Mouse (Mus musculus) kidney, postnatal 36 days (tissue): Measurements from ENCODE around the gene Ooep.
"Not testable (repeated sequence)": the region's sequence is repeated elsewhere in the genome, so short reads cannot be mapped to it uniquely, and the experiment has no call there.

ENCODE experiments used
- DNase-seq, 2 experiments: peaks; one replicate each; pipeline ENCODE4 v3.0.0; 2021 to 2022; ENCODE audit warnings: mixed read lengths in 2 of 2

Ooep gene

DNA sequence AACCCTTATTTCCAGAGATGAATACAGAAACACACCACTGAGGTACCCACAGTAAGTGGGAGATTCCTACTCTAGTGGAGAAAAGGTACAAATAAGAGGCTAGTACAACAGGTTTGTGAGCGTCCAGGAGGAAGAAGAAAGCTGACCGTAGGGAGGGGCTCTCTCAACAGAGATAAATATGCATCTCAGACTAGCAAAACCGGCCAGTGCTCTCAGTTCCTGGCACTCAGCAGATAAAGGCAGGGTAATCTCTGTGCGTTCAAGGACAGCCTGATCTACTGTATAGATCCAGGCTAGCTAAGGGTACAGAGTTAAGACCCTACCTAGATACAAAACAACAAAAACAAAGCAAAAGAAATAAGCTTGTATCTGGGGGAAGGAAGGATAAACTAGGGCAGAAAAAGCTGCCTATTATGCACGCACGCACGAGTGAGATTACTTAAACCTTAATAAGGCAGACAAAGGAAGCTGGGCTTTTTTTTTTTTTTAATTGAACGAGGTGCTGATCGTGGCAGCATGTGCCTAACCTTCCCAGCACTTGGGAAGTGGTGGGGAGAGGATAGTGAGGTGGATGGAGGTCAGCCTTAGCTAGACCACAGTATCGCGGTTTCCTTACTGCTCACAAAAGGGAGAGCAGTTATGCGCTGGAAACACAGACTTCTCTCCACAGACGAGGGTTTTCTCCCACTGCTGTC, 12.5 kb downstream of the Ooep start:
- DNase-seq: no peak

DNA sequence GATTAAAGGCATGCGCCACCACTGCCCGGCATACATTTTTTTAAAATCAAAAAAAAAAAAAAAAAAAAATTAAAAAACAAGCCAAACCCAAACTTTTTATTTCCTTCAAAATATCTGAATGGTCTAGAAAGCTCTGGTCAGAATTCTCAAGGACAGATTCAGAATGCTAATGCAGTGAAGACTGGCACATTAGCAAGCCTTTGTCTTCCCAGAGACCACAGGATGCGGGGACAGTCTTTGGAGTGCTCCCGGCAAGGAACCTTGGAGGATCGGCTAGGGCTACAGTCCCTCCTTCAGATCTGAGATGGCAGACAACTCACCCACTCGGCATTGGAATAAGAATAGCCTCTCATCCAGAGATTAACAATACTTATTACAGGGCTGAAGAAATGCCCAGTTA, 13.8 kb downstream of the Ooep start:
- no peak for DNase-seq

DNA sequence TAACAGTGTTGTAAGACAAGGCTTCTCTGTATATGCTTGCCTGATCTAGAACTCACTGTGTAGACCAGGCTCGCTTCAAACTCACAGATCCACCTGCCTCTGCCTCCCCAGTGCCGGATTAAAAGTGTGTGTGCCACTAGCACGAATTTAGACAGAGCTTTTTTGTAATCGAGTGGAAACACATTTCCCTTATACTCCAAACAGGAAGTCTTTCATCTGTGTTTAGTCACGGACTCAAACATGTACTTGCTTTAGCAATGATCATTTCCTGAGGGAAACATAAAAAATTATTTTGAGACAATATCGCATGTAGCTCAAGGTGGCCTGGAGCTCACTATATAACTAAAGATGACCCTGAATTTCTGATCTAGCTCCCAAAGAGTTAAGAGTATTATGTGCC, 15.2 kb downstream of the Ooep start:
- DNase-seq: no peak

DNA sequence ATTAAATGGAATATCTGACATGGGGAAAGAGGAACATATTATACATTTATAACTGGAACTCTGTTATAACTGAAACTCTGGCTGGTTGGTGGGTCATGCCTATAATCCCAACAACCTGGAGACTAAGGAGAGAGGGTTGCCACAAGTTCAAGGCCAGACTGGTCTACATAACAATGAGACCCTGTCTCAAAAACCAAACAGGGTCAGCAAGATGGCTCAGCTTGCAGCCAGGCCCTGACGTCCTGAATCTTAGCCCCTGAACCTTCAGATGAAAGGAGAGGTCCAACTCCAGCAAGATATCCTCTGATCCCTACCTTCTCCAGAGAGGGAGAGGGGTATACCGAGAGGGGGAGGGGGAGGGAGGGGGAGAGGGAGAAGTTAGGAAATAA, 18.0 kb downstream of the Ooep start:
- DNase-seq: no peak

DNA sequence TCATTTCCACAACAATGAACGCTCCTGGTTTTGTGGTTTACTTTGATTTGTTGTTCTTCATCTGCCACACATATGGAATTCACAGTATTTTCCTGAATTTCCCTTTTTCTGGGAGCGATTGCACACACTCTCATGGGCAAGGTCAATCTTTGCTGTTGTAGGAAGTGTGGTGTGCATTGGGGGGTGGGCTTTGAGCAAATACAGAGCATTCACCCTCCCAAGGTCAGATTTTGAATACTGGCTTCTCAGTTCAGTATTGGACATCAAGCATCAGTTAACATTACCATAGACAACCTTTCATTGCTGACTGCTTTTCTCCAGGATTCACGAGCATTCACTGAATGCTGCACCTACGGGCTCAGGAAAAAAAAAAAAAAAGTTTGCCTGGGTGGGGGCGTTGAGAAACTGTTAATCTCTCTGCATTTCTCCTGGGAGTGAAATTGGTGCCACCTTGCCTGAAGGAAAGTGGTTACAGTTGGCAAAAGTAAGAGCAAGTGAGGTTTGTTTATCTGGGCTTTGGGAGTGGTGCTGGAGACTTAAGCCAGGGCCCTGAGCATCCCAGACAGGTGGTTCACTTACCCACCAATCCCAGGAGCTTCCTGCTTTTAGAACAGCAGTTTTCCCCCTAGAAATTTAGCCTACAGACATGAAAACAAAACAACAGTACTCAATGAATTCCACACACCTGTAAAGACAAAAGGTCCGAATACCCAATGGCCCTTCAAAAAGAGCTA, 18.6 kb downstream of the Ooep start:
- no peak for DNase-seq

DNA sequence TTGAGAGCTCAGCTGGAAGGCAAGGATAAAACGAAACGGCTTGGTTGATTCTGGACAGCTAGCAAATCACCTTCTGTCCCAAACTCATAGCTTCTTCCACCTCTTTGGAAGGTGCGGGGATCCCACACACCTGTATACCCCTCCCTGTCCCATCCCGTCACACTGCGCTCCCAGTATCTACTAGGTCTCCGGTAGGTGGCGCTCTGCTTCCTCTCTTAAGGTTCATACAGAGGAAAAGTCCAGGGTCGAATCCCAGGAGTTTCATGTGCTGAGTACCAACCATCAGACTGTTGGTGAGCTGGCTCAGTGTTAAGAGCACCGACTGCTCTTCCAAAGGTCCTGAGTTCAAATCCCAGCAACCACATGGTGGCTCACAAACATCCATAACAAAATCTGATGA, 20.5 kb downstream of the Ooep start:
- peak; percentile 78 to 92 for DNase-seq

DNA sequence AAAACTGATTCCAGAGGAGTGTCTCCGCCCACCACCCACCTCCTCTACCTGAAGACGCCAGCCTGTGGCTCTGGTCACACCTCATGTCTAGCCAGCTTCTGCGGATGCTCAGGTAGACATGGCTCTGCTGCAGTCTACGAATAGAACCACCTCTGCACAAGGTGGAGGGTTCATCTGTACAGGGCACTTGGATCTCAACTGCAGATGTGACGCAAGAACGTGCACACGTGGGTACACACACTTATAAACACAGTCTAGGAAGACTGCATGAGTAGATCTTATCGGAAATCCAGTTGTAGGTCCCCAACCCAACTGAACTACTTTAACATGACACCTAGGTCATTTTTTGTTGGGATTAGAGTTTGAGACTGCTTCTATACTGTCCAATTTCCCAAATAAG, 22.9 kb downstream of the Ooep start, which contains the start of gene Gsta2:
Gene Gsta2, minus strand, starts transcription at position 178 of the 400 bp plus-strand sequence.
- no peak for DNase-seq

DNA sequence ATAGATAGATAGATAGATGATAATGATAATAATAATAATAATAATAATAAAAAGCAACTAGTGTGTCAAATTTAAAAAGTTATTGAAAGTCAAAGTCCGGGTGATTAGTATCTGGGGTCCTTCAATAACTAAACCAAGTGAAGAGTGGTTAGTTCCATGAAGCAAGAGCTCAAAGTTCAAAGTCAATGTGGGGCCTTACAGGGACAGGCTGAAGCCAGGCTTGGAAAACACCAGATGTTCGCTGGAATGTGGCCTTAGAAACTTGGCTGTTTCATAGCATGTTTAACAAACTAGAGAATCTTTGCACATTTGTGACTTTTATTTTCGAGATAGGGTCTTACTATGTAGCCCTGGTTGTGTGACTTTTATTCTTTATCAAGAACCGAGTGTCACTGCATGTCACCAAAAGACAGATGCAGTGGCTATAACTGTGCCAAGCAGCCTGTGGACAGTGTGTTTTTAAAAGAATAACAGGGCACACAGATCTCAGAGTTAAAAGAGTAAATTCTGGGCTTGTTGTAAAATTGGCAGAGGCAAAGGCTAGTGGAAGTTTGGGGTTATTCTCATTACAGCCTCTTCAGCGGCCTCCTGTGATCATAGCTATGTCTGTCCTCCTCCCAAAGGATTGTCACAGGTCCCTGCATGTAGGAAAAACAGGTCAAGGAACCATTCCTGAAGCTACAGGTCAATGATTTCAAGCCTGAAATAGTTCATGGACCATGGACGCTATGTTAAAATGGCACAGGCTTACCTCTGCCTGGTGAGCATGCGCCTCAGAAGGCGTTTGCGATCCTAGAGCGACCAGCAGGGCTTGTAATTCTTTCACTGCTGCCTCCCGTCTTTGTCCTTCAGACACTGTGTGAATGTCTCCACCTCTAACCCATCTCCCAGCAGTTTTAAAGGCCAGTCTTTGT, 23.6 kb downstream of the Ooep start:
- peak; percentile 48 to 75 for DNase-seq

DNA sequence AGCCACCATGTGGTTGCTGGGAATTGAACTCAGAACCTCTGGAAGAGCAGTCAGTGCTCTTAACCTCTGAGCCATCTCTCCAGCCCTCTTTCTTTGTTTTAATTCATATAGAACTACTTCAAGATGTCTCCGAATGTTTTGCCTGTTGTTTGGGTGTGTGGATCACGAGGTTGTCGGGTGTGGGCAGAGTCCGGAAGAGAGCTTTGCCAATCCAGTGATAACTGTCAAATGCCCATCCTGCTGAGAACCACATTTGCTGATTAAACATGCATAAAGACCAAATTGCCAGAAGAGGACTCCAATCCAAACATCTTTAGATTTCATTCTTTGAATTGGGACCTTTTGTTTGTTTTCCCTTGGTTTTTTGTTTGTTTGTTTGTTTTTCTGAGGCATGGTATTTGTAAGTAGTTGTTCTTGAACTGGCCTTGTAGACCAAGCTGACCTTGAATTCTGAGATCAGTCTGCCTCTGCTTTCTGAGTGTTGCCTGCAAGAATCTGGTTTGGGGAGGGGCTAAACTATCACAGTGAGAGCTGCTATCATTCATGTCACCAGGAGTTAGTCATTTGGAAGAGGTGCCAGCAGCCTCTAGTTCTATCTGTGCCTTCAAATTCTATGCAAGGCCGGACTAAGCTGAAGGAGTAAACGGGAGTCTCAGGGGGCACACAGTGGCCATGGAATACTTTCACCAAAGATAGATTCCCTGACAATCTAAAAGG, 26.9 kb downstream of the Ooep start:
- DNase-seq: peak in 1 of 2 experiments; percentile 16

DNA sequence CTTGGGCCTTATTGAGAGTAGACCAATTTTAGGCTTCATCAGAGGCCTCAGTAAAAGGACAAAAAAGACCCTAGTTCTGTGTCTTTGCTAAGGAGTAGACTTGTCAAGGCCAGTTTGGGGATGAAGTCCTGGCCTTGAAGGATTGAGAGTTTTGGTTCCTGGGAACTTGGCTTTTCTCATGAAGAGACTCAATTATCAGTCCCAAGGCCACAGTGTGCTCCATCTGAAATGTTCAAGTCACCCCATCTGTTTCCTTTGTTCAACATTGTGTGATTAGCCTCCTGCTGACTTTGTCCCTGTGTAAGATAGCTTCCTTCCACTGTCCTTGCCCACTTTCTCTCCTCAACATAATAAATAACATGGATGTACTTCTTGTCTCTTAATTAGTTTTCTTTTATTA, 28.5 kb downstream of the Ooep start:
- not testable (repeated sequence) for DNase-seq

DNA sequence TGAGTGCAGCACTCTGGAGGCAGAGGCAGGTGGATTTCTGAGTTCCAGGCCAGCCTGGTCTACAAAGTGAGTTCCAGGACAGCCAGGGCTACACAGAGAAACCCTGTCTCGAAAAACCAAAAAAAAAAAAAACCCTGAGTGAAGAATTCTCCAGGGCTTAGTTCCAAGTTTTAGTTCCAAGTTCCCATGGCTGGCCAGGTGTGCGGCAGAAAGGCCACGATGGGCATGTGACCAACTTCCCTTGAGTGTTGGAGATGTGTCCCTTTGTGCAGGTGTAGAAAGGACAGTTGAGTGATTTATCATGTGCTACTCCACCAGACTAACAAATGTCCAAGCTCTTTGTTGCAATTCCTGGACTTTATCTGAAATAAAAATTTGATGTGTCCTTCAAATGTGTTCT, 29.4 kb downstream of the Ooep start:
- peak; percentile 57 to 63 for DNase-seq

DNA sequence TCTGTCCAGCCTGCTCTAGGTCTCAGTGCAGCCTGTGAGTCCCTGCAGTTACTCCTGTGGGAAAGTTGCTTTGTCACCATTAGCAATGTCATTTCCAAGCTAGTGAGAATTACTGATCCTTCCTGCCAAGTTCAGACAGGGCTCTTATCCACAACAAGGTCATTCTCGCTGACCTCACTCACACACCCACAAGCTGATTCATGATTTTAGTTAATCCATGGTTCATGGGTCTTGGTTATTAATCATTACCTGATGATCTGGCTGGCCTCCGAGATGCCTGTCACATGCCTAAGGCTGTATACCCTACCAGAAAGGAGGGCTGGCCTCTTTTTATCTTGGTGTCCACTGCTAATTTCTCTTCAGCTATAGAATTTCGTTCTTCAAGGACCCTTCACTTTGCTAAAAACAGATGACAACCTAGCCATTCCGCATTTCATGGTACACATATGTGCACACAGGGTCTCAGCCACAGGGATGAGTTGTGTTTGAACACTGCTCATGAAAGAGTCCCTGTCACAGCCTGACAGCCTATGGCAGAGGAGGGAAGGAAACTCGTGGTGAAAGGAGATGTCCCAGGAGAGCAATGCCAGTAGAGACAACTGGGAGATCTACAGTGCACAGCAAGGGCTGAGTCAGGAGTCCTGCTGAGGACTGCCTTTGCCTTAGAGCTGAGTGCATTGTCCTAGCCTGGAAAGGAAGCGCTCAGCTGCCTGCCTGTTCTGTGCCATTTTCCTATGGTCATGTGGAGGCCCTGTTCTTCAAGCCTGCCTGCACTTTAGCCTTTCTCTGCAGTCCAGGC, 30.1 kb downstream of the Ooep start:
- peak; percentile 79 to 93 for DNase-seq

DNA sequence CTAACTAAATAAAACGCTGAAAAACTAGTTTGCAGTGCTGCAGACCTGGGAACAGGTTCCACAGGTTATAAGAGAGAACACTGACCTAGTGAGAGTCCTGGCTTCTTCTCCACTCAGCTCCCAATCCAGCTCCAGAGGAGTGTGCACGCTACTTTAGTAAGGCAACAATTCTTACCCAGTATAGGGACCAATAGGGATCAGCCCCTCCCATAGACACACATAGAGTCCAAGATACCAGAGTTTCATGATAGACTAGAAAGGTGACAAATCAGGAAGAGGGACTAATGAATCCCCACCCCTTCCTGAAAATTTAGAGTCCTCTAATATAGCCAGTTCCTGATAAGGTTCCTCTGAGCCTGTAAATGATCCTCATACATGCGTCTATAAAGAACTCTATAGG, 31.5 kb downstream of the Ooep start:
- peak; percentile 18 to 72 for DNase-seq

DNA sequence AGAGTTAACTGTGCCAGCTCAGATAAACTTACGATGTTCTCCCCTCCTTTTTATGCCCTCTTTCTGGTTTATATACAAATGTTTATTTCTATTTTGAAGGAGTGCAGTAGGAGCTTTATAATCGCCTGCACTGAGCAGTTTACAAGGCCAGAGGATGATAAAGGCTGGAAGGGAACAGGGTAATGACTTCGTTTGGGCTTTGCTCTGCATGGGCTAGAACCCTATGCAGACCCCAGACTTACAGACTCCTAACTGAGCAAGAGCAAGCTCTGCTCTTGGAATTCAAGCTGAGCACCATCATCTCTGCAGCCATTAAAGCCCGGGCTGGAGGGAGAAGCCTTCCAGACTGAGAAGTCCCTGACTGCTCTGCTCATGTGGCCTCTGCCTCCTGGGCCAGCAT, 33.3 kb downstream of the Ooep start:
- not testable (repeated sequence) for DNase-seq

DNA sequence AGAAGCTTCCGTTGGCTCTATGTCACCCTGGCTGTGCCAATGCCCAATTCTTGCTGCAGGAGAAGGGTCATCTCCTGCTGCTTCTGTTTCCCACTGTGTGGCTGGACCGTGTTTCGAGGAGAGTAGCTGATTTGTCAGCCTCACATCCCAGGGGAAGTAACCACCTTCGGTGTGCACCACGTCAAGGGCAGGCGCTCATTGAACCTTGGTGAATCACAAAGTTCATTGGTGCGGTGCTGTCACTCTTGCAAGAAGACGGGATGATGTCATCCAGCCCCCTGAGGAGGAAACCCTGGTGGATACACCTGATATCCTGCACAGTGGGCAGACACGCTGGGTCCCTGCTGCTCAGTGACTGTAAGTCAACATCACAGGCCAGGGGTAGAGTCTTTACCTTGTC, 35.5 kb downstream of the Ooep start:
- DNase-seq: peak; percentile 33 to 47

DNA sequence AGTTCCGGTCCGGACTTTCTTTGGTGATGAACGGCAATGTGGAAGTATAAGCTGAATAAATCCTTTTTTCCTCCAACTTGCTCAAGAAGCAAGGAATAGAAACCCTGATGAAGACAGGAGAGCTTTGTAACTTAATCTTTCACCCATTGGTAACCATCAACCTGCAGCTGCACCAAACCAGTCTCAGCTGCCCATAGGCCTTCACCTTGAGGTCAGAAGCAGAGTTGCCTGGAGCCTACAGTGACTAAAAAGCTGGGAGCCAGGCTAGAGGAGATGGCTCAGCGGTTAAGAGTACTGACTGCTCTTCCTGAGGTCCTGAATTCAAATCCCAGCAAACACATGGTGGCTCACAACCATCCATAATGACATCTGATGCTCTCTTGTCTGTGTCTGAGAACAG, 36.0 kb downstream of the Ooep start:
- peak in 1 of 2 experiments; percentile 21 for DNase-seq

DNA sequence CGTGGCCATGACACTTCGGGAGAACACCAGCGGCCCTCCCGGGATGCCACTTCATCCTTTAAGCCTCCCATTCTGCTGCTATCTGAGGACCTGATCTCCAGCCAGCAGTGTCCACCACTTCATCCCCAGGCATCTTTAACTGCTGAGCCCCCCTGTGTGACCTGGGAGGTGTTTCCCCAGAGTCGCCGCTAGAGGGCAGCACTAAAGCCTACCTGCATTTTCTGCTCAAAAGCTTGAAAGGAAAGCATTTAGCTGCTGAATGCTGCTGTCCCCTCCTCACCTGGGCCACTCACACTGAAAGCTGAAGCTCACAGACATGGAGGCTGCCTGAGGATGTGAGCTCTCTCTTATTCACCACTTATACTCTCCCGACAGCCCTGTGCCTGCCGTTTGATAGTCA, 38.2 kb downstream of the Ooep start:
- DNase-seq: peak in 1 of 2 experiments; percentile 70

DNA sequence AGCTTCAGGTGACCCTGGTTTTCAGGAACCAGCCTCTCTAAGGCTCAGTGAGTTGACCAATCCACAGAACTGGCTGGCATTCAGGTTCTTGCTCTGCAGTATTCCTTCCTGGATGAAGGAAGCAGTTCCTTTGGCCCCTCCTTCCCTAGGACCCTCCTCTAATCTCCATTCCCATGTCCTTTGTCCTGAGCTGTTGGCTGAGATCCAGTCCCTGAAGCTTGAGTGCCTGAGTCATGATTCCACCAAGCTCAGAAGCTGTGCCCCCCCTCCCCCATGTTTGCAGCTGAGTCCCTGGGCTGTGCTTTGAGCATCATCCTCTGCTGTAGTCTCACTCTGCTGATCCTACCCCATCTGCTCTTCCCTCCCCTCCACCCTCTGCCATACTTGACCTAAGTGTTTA, 41.5 kb downstream of the Ooep start:
- DNase-seq: peak in 1 of 2 experiments; percentile 37

DNA sequence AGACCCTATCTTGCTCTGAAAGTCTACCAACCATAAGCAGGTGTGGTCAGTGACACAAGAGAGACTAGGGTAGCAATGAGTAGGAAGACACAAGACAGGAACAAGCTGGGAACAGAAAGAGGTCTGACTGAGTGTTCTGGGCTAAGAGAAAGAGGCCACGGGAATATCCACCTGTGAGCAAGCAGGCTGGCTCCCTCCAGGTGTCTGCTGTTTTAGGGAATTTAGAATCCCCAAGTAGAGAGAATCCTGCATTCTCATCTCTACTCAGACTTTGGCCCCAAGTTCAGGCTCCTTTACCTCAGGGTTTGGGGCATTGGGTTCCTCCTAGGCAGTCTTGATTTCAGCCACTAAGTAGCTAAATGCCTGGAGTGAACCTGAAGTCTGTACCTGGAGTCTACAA, 51.2 kb downstream of the Ooep start, which contains the start of gene Omt2b:
Gene Omt2b, plus strand, starts transcription at position 301 of the 400 bp plus-strand sequence.
- not testable (repeated sequence) for DNase-seq
